Comparison of ENCODE assay signal across 18 mouse cellular contexts in the genomic region with DNA sequence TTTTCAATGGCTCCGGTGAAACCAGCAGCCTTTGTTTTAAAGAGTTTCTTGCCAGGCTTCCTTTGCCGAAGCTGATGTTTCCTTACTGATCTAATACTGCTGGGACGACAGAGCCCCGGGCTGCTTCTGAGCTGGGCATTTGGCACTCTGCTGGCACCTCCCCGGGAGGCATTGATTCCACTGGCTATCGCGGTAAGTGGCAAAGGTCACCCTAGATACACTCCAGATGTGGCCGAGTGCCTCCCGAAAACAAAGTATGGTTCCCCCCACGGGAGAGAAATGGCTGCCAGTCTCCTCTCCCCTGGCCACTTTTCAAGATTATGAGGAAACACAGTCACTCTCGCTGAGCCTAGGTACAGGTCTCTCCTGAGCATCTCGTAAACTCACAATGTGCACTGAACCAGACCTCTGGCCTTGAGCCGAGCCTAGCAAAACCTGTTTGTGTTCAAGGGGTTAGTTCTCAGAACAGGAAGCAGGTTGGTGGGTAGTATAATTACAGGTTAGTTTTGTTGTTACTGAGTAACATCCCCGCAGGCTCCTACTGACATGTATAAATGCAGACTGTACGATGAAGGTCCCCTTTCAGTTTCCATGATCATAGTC.
DNase-seq lines count a peak whose midpoint lies in the region; ATAC-seq and TF ChIP-seq lines count a peak whose summit lies in the region.
"Had no signal": no experiment of that assay in that cellular context is flagged by ENCODE, and none has a peak within 500 bp of the region (broad histone marks: within the 10 kb centered on the region; RNA-seq: fewer than 3 reads in every experiment).

No protein-coding gene starts in this region.

- TF ChIP-seq CTCF in intestine, postnatal 0 days (IDR thresholded peaks at IDR 0.05; ENCODE audit: low read depth), result no peak

- no peaks in the 10 kb centered on the region for H3K4me1 ChIP-seq in intestine, postnatal 0 days (replicated peaks; ENCODE audit: control insufficient read depth, insufficient read depth, low read length)
- H3K4me1 ChIP-seq in intestine, embryonic 15.5 days (replicated peaks), result no peaks in the 10 kb centered on the region
- H3K4me1 ChIP-seq in kidney, embryonic 16.5 days (ENCODE audit: insufficient read depth, low read length), result peaks cover 6% of the 10 kb centered on the region
- no peaks in the 10 kb centered on the region for H3K4me1 ChIP-seq in limb, embryonic 14.5 days (ENCODE audit: control insufficient read depth, insufficient read depth, low read length)
- H3K4me1 ChIP-seq in midbrain, embryonic 14.5 days (ENCODE audit: control insufficient read depth, insufficient read depth, low read length), result peaks cover 9% of the 10 kb centered on the region
- H3K4me1 ChIP-seq: liver, embryonic 13.5 days; stomach, embryonic 15.5 days had no signal

- no peaks in the 10 kb centered on the region for H3K27me3 ChIP-seq in intestine, postnatal 0 days (replicated peaks; ENCODE audit: control insufficient read depth, insufficient read depth, low read length)
- no peaks in the 10 kb centered on the region for H3K27me3 ChIP-seq in intestine, embryonic 15.5 days (replicated peaks)
- H3K27me3 ChIP-seq in kidney, embryonic 16.5 days (ENCODE audit: insufficient read depth, low read length), result no peaks in the 10 kb centered on the region
- H3K27me3 ChIP-seq in limb, embryonic 14.5 days (ENCODE audit: control insufficient read depth, insufficient read depth, low read length), result no peaks in the 10 kb centered on the region
- no peaks in the 10 kb centered on the region for H3K27me3 ChIP-seq in midbrain, embryonic 14.5 days (ENCODE audit: control insufficient read depth, insufficient read depth, low read length)
- H3K27me3 ChIP-seq: heart, embryonic 13.5 days; hindbrain, embryonic 13.5 days; liver, embryonic 13.5 days; stomach, embryonic 15.5 days had no signal

- 0 out of 2 replicates have a peak, but pooled peaks have one; percentile 16 for ATAC-seq in intestine, postnatal 0 days
- no peak for ATAC-seq in intestine, embryonic 15.5 days
- peak; percentile 67 for ATAC-seq in kidney, embryonic 16.5 days (ENCODE audit: low FRiP score, low TSS enrichment)
- no peak for ATAC-seq in limb, embryonic 14.5 days (ENCODE audit: low FRiP score, low read depth)
- ATAC-seq in midbrain, embryonic 14.5 days (ENCODE audit: low FRiP score, low TSS enrichment), result no peak
- ATAC-seq: forebrain, postnatal 0 days had no signal

- no peak overlapping the region for H3K27ac ChIP-seq in intestine, postnatal 0 days (ENCODE audit: low read depth, low read length)
- no peak overlapping the region for H3K27ac ChIP-seq in intestine, embryonic 15.5 days
- H3K27ac ChIP-seq in kidney, embryonic 16.5 days (ENCODE audit: low read length), result peak overlapping the region; percentile 78
- H3K27ac ChIP-seq in limb, embryonic 14.5 days (replicated peaks; ENCODE audit: low read depth, low read length), result no peak overlapping the region
- H3K27ac ChIP-seq in midbrain, embryonic 14.5 days (replicated peaks; ENCODE audit: low read depth, low read length), result no peak overlapping the region
- H3K27ac ChIP-seq: heart, embryonic 13.5 days; hindbrain, embryonic 13.5 days; liver, embryonic 13.5 days; stomach, embryonic 15.5 days had no signal

- H3K36me3 ChIP-seq in intestine, postnatal 0 days (ENCODE audit: control insufficient read depth, insufficient read depth), result no peaks in the 10 kb centered on the region
- H3K36me3 ChIP-seq in intestine, embryonic 15.5 days, result no peaks in the 10 kb centered on the region
- H3K36me3 ChIP-seq in kidney, embryonic 16.5 days (ENCODE audit: insufficient read depth, low read length), result no peaks in the 10 kb centered on the region
- H3K36me3 ChIP-seq in limb, embryonic 14.5 days (ENCODE audit: control insufficient read depth, insufficient read depth, low read length), result no peaks in the 10 kb centered on the region
- no peaks in the 10 kb centered on the region for H3K36me3 ChIP-seq in midbrain, embryonic 14.5 days (ENCODE audit: control insufficient read depth, insufficient read depth, low read length)
- H3K36me3 ChIP-seq: heart, embryonic 13.5 days; liver, embryonic 13.5 days; stomach, embryonic 15.5 days had no signal

- H3K4me3 ChIP-seq in intestine, postnatal 0 days (ENCODE audit: low read depth, low read length), result no peak overlapping the region
- no peak overlapping the region for H3K4me3 ChIP-seq in intestine, embryonic 15.5 days (replicated peaks)
- H3K4me3 ChIP-seq in kidney, embryonic 16.5 days (ENCODE audit: low read length), result no peak overlapping the region
- H3K4me3 ChIP-seq in limb, embryonic 14.5 days (replicated peaks; ENCODE audit: low read length), result no peak overlapping the region
- no peak overlapping the region for H3K4me3 ChIP-seq in midbrain, embryonic 14.5 days (replicated peaks; ENCODE audit: low read depth, low read length)
- H3K4me3 ChIP-seq: heart, embryonic 13.5 days; hindbrain, embryonic 13.5 days; liver, embryonic 13.5 days; myocyte; stomach, embryonic 15.5 days had no signal

- H3K9ac ChIP-seq in intestine, postnatal 0 days (ENCODE audit: low read depth, low read length), result no peak overlapping the region
- H3K9ac ChIP-seq in intestine, embryonic 15.5 days, result no peak overlapping the region
- no peak overlapping the region for H3K9ac ChIP-seq in kidney, embryonic 16.5 days (replicated peaks; ENCODE audit: low read length)
- H3K9ac ChIP-seq in limb, embryonic 14.5 days (ENCODE audit: low read depth, low read length, severe bottlenecking), result no peak overlapping the region
- no peak overlapping the region for H3K9ac ChIP-seq in midbrain, embryonic 14.5 days (replicated peaks; ENCODE audit: low read length)
- H3K9ac ChIP-seq: forebrain, postnatal 0 days; heart, embryonic 13.5 days; hindbrain, embryonic 13.5 days; liver, embryonic 13.5 days; stomach, embryonic 15.5 days had no signal

- peak; percentile 30 for DNase-seq in forelimb bud, embryonic 11.5 days (ENCODE audit: low read depth, low spot score)
- peak; percentile 20 for DNase-seq in limb, embryonic 14.5 days (ENCODE audit: low spot score)
- DNase-seq in midbrain, embryonic 14.5 days, result no peak
- no peak for DNase-seq in left cerebral cortex, adult 8-10 months (ENCODE audit: low spot score in 2 of 2)
- DNase-seq: cerebellum, adult 11 months; cerebellum, postnatal 36 days; forebrain, postnatal 0 days; gastrocnemius, postnatal 14 days; layer of hippocampus, postnatal 36 days; liver, embryonic 13.5 days; lung, postnatal 10 days had no signal

- TF ChIP-seq POLR2A in limb, embryonic 14.5 days (IDR thresholded peaks at IDR 0.05; ENCODE audit: borderline replicate concordance, extremely low read depth, insufficient read depth, insufficient read length), result no peak

- H3K4me2 ChIP-seq in intestine, postnatal 0 days (replicated peaks; ENCODE audit: low read depth), result no peak overlapping the region
- no peak overlapping the region for H3K4me2 ChIP-seq in intestine, embryonic 15.5 days (replicated peaks)
- no peak overlapping the region; the same call in 1 of the 2 replicates for H3K4me2 ChIP-seq in kidney, embryonic 16.5 days (replicated peaks; ENCODE audit: low read depth, low read length)
- no peak overlapping the region for H3K4me2 ChIP-seq in limb, embryonic 14.5 days (replicated peaks; ENCODE audit: low read depth, low read length, severe bottlenecking)
- H3K4me2 ChIP-seq in midbrain, embryonic 14.5 days (ENCODE audit: low read length), result no peak overlapping the region
- H3K4me2 ChIP-seq: heart, embryonic 13.5 days; hindbrain, embryonic 13.5 days; liver, embryonic 13.5 days; stomach, embryonic 15.5 days had no signal

- H3K9me3 ChIP-seq in intestine, postnatal 0 days (ENCODE audit: control insufficient read depth), result no peaks in the 10 kb centered on the region
- H3K9me3 ChIP-seq in intestine, embryonic 15.5 days, result no peaks in the 10 kb centered on the region
- H3K9me3 ChIP-seq in kidney, embryonic 16.5 days (ENCODE audit: low read length), result no peaks in the 10 kb centered on the region
- no peaks in the 10 kb centered on the region for H3K9me3 ChIP-seq in limb, embryonic 14.5 days (ENCODE audit: control insufficient read depth, low read length)
- H3K9me3 ChIP-seq in midbrain, embryonic 14.5 days (ENCODE audit: control insufficient read depth, low read length), result no peaks in the 10 kb centered on the region
- H3K9me3 ChIP-seq: heart, embryonic 13.5 days; hindbrain, embryonic 13.5 days; liver, embryonic 13.5 days; stomach, embryonic 15.5 days had no signal

- 73% methylated on average over 15 of the region's 15 CpGs for WGBS in intestine, postnatal 0 days
- WGBS in intestine, embryonic 15.5 days, result 77% methylated on average over 15 of the region's 15 CpGs
- 53% methylated on average over 15 of the region's 15 CpGs for WGBS in kidney, embryonic 16.5 days
- 36% methylated on average over 15 of the region's 15 CpGs for WGBS in limb, embryonic 14.5 days
- 78% methylated on average over 15 of the region's 15 CpGs for WGBS in midbrain, embryonic 14.5 days

Comparison
In these comparisons a context has a peak if more than half of its experiments do, and no peak if none do; other contexts are left out.
1. ATAC-seq: peak in intestine, postnatal 0 days (single experiment) and kidney, embryonic 16.5 days (single experiment); none in intestine, embryonic 15.5 days (single experiment), limb, embryonic 14.5 days (single experiment) and midbrain, embryonic 14.5 days (single experiment).
2. DNase-seq: peak in forelimb bud, embryonic 11.5 days (single experiment) and limb, embryonic 14.5 days (single experiment); none in midbrain, embryonic 14.5 days (single experiment) and left cerebral cortex, adult 8-10 months (0 of 2).